Mouse (Mus musculus): Measurements from ENCODE around the gene Atp5g3. TPM values are rescaled to one million over a fixed set of nuclear protein-coding genes. Genes with fewer than 3 reads are reported as not detected.

Atp5g3 gene
- total RNA-seq, 1 experiment = 439 TPM

- Histone ChIP-seq H3K27ac (ENCODE audit: insufficient read depth, low read depth, low read length, poor library complexity, severe bottlenecking) (no peak overlapping the region), H3K4me3 (ENCODE audit: insufficient read depth in 1 of 2, low read depth in 1 of 2, low read length in 2 of 2, poor library complexity in 1 of 2, severe bottlenecking in 1 of 2) (no peak overlapping the region), H3K4me1 (ENCODE audit: control insufficient read depth in 2 of 2, insufficient read depth in 2 of 2, low read length in 2 of 2, poor library complexity in 1 of 2) (peaks cover 0 to 2% of the 10 kb centered on the region in 2 experiments; a peak in 1 of 4 replicates), H3K36me3 (ENCODE audit: control insufficient read depth, insufficient read depth, low read length, poor library complexity, severe bottlenecking) (no peaks in the 10 kb centered on the region), H3K9ac (ENCODE audit: insufficient read depth, low read depth, low read length, poor library complexity, severe bottlenecking) (no peak overlapping the region), H3K9me3 (ENCODE audit: control insufficient read depth, insufficient read depth, low read depth, low read length) (no peaks in the 10 kb centered on the region)
- TF ChIP-seq ZC3H11A (IDR thresholded peaks at IDR 0.05; ENCODE audit: borderline replicate concordance, low read depth, low read length) (no peak), CHD2 (IDR thresholded peaks at IDR 0.05; ENCODE audit: low read depth, low read length) (no peak), MAFK (IDR thresholded peaks at IDR 0.05; ENCODE audit: insufficient read depth, low read depth, low read length) (no peak), ZNF384 (IDR thresholded peaks at IDR 0.05; ENCODE audit: low read depth, low read length) (no peak), HCFC1 (IDR thresholded peaks at IDR 0.05; ENCODE audit: borderline replicate concordance, insufficient read depth, low read length) (no peak)
- DNase-seq (ENCODE audit: low read depth, low spot score) = no peak
- in situ Hi-C loops (cut with MboI; ENCODE audit: low sequenced_read_pairs in 2 of 2, unreplicated experiment in 2 of 2) = no loop called here
Measured at GRCm38 (mm10) chr2:73925089-73925488, 14.0 kb upstream of the Atp5g3 start.

- no peaks in the 10 kb centered on the region for H3K9me3 ChIP-seq (ENCODE audit: control insufficient read depth, insufficient read depth, low read depth, low read length)
- H3K4me1 ChIP-seq (ENCODE audit: control insufficient read depth in 2 of 2, insufficient read depth in 2 of 2, low read length in 2 of 2, poor library complexity in 1 of 2) = peaks cover 0 to 2% of the 10 kb centered on the region in 2 experiments; a peak in 1 of 4 replicates
- no peak overlapping the region for H3K4me3 ChIP-seq (ENCODE audit: insufficient read depth in 1 of 2, low read depth in 1 of 2, low read length in 2 of 2, poor library complexity in 1 of 2, severe bottlenecking in 1 of 2)
- in situ Hi-C loops (cut with MboI; ENCODE audit: low sequenced_read_pairs in 2 of 2, unreplicated experiment in 2 of 2) = no loop called here
- DNase-seq (ENCODE audit: low read depth, low spot score) = no peak
- no peak overlapping the region for H3K27ac ChIP-seq (ENCODE audit: insufficient read depth, low read depth, low read length, poor library complexity, severe bottlenecking)
- TF ChIP-seq MAFK (IDR thresholded peaks at IDR 0.05; ENCODE audit: insufficient read depth, low read depth, low read length) (no peak), ZC3H11A (IDR thresholded peaks at IDR 0.05; ENCODE audit: borderline replicate concordance, low read depth, low read length) (no peak), CHD2 (IDR thresholded peaks at IDR 0.05; ENCODE audit: low read depth, low read length) (no peak), HCFC1 (IDR thresholded peaks at IDR 0.05; ENCODE audit: borderline replicate concordance, insufficient read depth, low read length) (no peak), ZNF384 (IDR thresholded peaks at IDR 0.05; ENCODE audit: low read depth, low read length) (no peak)
- no peak overlapping the region for H3K9ac ChIP-seq (ENCODE audit: insufficient read depth, low read depth, low read length, poor library complexity, severe bottlenecking)
- no peaks in the 10 kb centered on the region for H3K36me3 ChIP-seq (ENCODE audit: control insufficient read depth, insufficient read depth, low read length, poor library complexity, severe bottlenecking)
Measured at GRCm38 (mm10) chr2:73919642-73920041, 8.5 kb upstream of the Atp5g3 start.

GRCm38 (mm10) chr2:73912264-73912663 is 1.1 kb upstream of the Atp5g3 start:
- TF ChIP-seq MAFK (IDR thresholded peaks at IDR 0.05; ENCODE audit: insufficient read depth, low read depth, low read length) (no peak), ZNF384 (IDR thresholded peaks at IDR 0.05; ENCODE audit: low read depth, low read length) (no peak), ZC3H11A (IDR thresholded peaks at IDR 0.05; ENCODE audit: borderline replicate concordance, low read depth, low read length) (no peak), HCFC1 (IDR thresholded peaks at IDR 0.05; ENCODE audit: borderline replicate concordance, insufficient read depth, low read length) (no peak), CHD2 (IDR thresholded peaks at IDR 0.05; ENCODE audit: low read depth, low read length) (no peak)
- no peak overlapping the region for H3K27ac ChIP-seq (ENCODE audit: insufficient read depth, low read depth, low read length, poor library complexity, severe bottlenecking)
- in situ Hi-C loops (cut with MboI; ENCODE audit: low sequenced_read_pairs in 2 of 2, unreplicated experiment in 2 of 2) = no loop called here
- no peak for DNase-seq (ENCODE audit: low read depth, low spot score)
- H3K9me3 ChIP-seq (ENCODE audit: control insufficient read depth, insufficient read depth, low read depth, low read length) = no peaks in the 10 kb centered on the region
- peaks cover 5 to 8% of the 10 kb centered on the region in 2 experiments; a peak in 3 of 4 replicates for H3K4me1 ChIP-seq (ENCODE audit: control insufficient read depth in 2 of 2, insufficient read depth in 2 of 2, low read length in 2 of 2, poor library complexity in 1 of 2)
- no peak overlapping the region for H3K4me3 ChIP-seq (ENCODE audit: insufficient read depth in 1 of 2, low read depth in 1 of 2, low read length in 2 of 2, poor library complexity in 1 of 2, severe bottlenecking in 1 of 2)
- no peak overlapping the region for H3K9ac ChIP-seq (ENCODE audit: insufficient read depth, low read depth, low read length, poor library complexity, severe bottlenecking)
- H3K36me3 ChIP-seq (ENCODE audit: control insufficient read depth, insufficient read depth, low read length, poor library complexity, severe bottlenecking) = peaks cover 13% of the 10 kb centered on the region

- in situ Hi-C loops (cut with MboI; ENCODE audit: low sequenced_read_pairs in 2 of 2, unreplicated experiment in 2 of 2) = no loop called here
- H3K9me3 ChIP-seq (ENCODE audit: control insufficient read depth, insufficient read depth, low read depth, low read length) = no peaks in the 10 kb centered on the region
- DNase-seq (ENCODE audit: low read depth, low spot score) = no peak
- H3K27ac ChIP-seq (ENCODE audit: insufficient read depth, low read depth, low read length, poor library complexity, severe bottlenecking) = peak overlapping the region; percentile 43; the same call in 1 of the 2 replicates
- H3K36me3 ChIP-seq (ENCODE audit: control insufficient read depth, insufficient read depth, low read length, poor library complexity, severe bottlenecking) = peaks cover 17% of the 10 kb centered on the region
- peak overlapping the region; percentile 74 to 84 for H3K4me3 ChIP-seq (ENCODE audit: insufficient read depth in 1 of 2, low read depth in 1 of 2, low read length in 2 of 2, poor library complexity in 1 of 2, severe bottlenecking in 1 of 2)
- H3K9ac ChIP-seq (ENCODE audit: insufficient read depth, low read depth, low read length, poor library complexity, severe bottlenecking) = peak overlapping the region; percentile 94
- no peak for TF ChIP-seq CHD2 (IDR thresholded peaks at IDR 0.05; ENCODE audit: low read depth, low read length)
- no peak for TF ChIP-seq ZNF384 (IDR thresholded peaks at IDR 0.05; ENCODE audit: low read depth, low read length)
- TF ChIP-seq ZC3H11A (IDR thresholded peaks at IDR 0.05; ENCODE audit: borderline replicate concordance, low read depth, low read length) = no peak
- TF ChIP-seq MAFK (IDR thresholded peaks at IDR 0.05; ENCODE audit: insufficient read depth, low read depth, low read length) = no peak
- TF ChIP-seq HCFC1 (IDR thresholded peaks at IDR 0.05; ENCODE audit: borderline replicate concordance, insufficient read depth, low read length) = no peak
- peaks cover 5 to 8% of the 10 kb centered on the region in 2 experiments; a peak in 3 of 4 replicates for H3K4me1 ChIP-seq (ENCODE audit: control insufficient read depth in 2 of 2, insufficient read depth in 2 of 2, low read length in 2 of 2, poor library complexity in 1 of 2)
Measured at GRCm38 (mm10) chr2:73910571-73911174, 453 bp downstream of the Atp5g3 start.
